Mouse (Mus musculus): ENCODE data around the gene Celsr2. TPM values are rescaled to one million over a fixed set of nuclear protein-coding genes. Genes with fewer than 3 reads are reported as not detected.
A peak's percentile ranks its signal among the peaks of the same experiment; 100 is the strongest.

Celsr2 gene
- total and polyA plus RNA-seq, 3 experiments = 5.2 to 7.2 (median 6.4) TPM

- WGBS = 88% methylated on average over 15 of the region's 15 CpGs
- no peak overlapping the region for H3K4me3 ChIP-seq
- intact Hi-C loops (cut with DNase I) = loop anchor here (5.0 kb wide), 1 partner anchor 370 kb away; no protein-coding TSS in a partner anchor
- no peaks in the 10 kb centered on the region for H3K4me1 ChIP-seq (ENCODE audit: control insufficient read depth, insufficient read depth, low read length)
- TF ChIP-seq EP300 (IDR thresholded peaks at IDR 0.05; ENCODE audit: insufficient read depth, low read depth, low read length) (no peak), CTCF (IDR thresholded peaks at IDR 0.05) (no peak)
- no peaks in the 10 kb centered on the region for H3K27me3 ChIP-seq (ENCODE audit: control insufficient read depth, insufficient read depth, low read length)
- H3K9ac ChIP-seq (ENCODE audit: low read depth, low read length) = no peak overlapping the region
- no peak overlapping the region for H3K27ac ChIP-seq
- H3K79me2 ChIP-seq (replicated peaks; ENCODE audit: control insufficient read depth, insufficient read depth, low read length) = no peaks in the 10 kb centered on the region
- DNase-seq = no peak
- H3K36me3 ChIP-seq (ENCODE audit: control insufficient read depth, insufficient read depth, low read length) = no peaks in the 10 kb centered on the region
These were observed 12.8 kb downstream of the Celsr2 start for GRCm38 (mm10) chr3:108402528-108402920.

DNA sequence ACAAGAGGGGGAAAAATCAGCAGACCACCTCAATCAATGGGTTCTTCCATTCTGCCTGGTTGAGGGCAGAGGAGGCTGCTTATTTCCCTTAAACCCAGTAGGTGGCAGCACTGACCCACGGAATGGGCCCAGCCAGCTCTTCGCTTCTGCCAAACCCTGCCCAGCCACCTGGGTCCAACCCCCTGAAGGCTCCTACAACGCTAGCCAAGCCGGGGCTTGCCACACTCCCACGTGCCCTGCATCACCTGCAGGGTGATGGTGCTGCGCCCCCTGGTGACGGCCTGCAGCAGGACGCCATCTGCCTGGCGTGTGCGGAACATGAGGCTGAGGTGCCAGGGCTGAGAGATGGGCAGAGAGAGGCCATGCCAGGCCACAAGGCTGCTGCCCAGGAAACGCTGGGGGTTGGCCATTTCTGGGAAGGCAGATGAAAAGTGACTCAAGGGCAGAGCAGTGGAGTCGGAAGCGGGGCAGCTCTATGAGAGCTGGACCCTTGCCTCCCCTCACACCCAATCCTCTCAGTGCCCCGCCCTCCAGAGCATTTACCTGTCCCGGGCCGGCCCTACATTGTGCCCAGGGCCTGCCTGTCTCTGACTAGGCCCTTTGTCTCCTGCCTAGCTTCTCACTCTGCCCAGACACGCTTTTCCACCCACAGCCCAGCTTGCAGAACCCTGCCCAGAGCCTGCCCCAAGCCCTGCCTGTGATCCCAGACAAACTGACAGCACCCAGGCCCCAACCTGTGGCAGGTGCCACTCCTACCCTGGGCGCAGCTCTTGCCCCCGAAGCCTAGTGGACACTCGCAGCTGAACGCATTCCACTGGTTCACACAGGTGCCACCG is 13.4 kb downstream of the Celsr2 start:
- Histone ChIP-seq H3K4me3 (no peak overlapping the region), H3K36me3 (ENCODE audit: control insufficient read depth, insufficient read depth, low read length) (no peaks in the 10 kb centered on the region), H3K9ac (ENCODE audit: low read depth, low read length) (no peak overlapping the region), H3K79me2 (replicated peaks; ENCODE audit: control insufficient read depth, insufficient read depth, low read length) (no peaks in the 10 kb centered on the region), H3K27ac (no peak overlapping the region), H3K27me3 (ENCODE audit: control insufficient read depth, insufficient read depth, low read length) (no peaks in the 10 kb centered on the region), H3K4me1 (ENCODE audit: control insufficient read depth, insufficient read depth, low read length) (no peaks in the 10 kb centered on the region)
- intact Hi-C loops (cut with DNase I) = loop anchor here (2.0 to 5.0 kb wide), 2 partner anchors 161 to 370 kb away; partner anchors contain the start of gene Tmem167b
- no peak for TF ChIP-seq POLR2A (IDR thresholded peaks at IDR 0.05; ENCODE audit: insufficient read depth, low read depth, low read length)
- TF ChIP-seq CTCF (IDR thresholded peaks at IDR 0.05) = peak; percentile 91
- peak; percentile 79; the same call in 1 of the 2 replicates for TF ChIP-seq EP300 (IDR thresholded peaks at IDR 0.05; ENCODE audit: insufficient read depth, low read depth, low read length)
- DNase-seq = peak; percentile 83 to 88
- WGBS = 37% methylated on average over 22 of the region's 22 CpGs

- H3K36me3 ChIP-seq (ENCODE audit: control insufficient read depth, insufficient read depth, low read length) = no peaks in the 10 kb centered on the region
- no peaks in the 10 kb centered on the region for H3K27me3 ChIP-seq (ENCODE audit: control insufficient read depth, insufficient read depth, low read length)
- H3K79me2 ChIP-seq (replicated peaks; ENCODE audit: control insufficient read depth, insufficient read depth, low read length) = no peaks in the 10 kb centered on the region
- intact Hi-C loops (cut with DNase I) = loop anchor here (2.0 to 5.0 kb wide), 2 partner anchors 162 to 372 kb away; partner anchors contain the start of gene Tmem167b
- DNase-seq = no peak
- 79% methylated on average over 5 of the region's 5 CpGs for WGBS
- no peaks in the 10 kb centered on the region for H3K4me1 ChIP-seq (ENCODE audit: control insufficient read depth, insufficient read depth, low read length)
- no peak overlapping the region for H3K4me3 ChIP-seq
- H3K9ac ChIP-seq (ENCODE audit: low read depth, low read length) = no peak overlapping the region
- no peak for TF ChIP-seq POLR2A (IDR thresholded peaks at IDR 0.05; ENCODE audit: insufficient read depth, low read depth, low read length)
- TF ChIP-seq EP300 (IDR thresholded peaks at IDR 0.05; ENCODE audit: insufficient read depth, low read depth, low read length) = no peak
- TF ChIP-seq CTCF (IDR thresholded peaks at IDR 0.05) = no peak
- no peak overlapping the region for H3K27ac ChIP-seq
These were observed 14.9 kb downstream of the Celsr2 start for GRCm38 (mm10) chr3:108400442-108400841.

GRCm38 (mm10) chr3:108398281-108398680 is 17.1 kb downstream of the Celsr2 start:
- intact Hi-C loops (cut with DNase I) = no loop called here
- 90% methylated on average over 9 of the region's 9 CpGs for WGBS
- no peaks in the 10 kb centered on the region for H3K36me3 ChIP-seq (ENCODE audit: control insufficient read depth, insufficient read depth, low read length)
- H3K4me1 ChIP-seq (ENCODE audit: control insufficient read depth, insufficient read depth, low read length) = no peaks in the 10 kb centered on the region
- no peaks in the 10 kb centered on the region for H3K79me2 ChIP-seq (replicated peaks; ENCODE audit: control insufficient read depth, insufficient read depth, low read length)
- no peaks in the 10 kb centered on the region for H3K27me3 ChIP-seq (ENCODE audit: control insufficient read depth, insufficient read depth, low read length)
- no peak overlapping the region for H3K9ac ChIP-seq (ENCODE audit: low read depth, low read length)
- no peak overlapping the region for H3K27ac ChIP-seq
- DNase-seq = no peak
- no peak overlapping the region for H3K4me3 ChIP-seq
- TF ChIP-seq POLR2A (IDR thresholded peaks at IDR 0.05; ENCODE audit: insufficient read depth, low read depth, low read length) (no peak), CTCF (IDR thresholded peaks at IDR 0.05) (no peak), EP300 (IDR thresholded peaks at IDR 0.05; ENCODE audit: insufficient read depth, low read depth, low read length) (no peak)

GRCm38 (mm10) chr3:108392793-108393192 is 22.6 kb downstream of the Celsr2 start:
- no peak for DNase-seq
- Histone ChIP-seq H3K4me3 (no peak overlapping the region), H3K27me3 (ENCODE audit: control insufficient read depth, insufficient read depth, low read length) (no peaks in the 10 kb centered on the region), H3K79me2 (replicated peaks; ENCODE audit: control insufficient read depth, insufficient read depth, low read length) (no peaks in the 10 kb centered on the region), H3K36me3 (ENCODE audit: control insufficient read depth, insufficient read depth, low read length) (no peaks in the 10 kb centered on the region), H3K27ac (no peak overlapping the region), H3K9ac (ENCODE audit: low read depth, low read length) (no peak overlapping the region), H3K4me1 (ENCODE audit: control insufficient read depth, insufficient read depth, low read length) (peaks cover 2% of the 10 kb centered on the region; the same call in 1 of the 2 replicates)
- 61% methylated on average over 15 of the region's 15 CpGs for WGBS
- intact Hi-C loops (cut with DNase I) = no loop called here
- TF ChIP-seq CTCF (IDR thresholded peaks at IDR 0.05) (no peak), EP300 (IDR thresholded peaks at IDR 0.05; ENCODE audit: insufficient read depth, low read depth, low read length) (no peak), POLR2A (IDR thresholded peaks at IDR 0.05; ENCODE audit: insufficient read depth, low read depth, low read length) (no peak)

- Histone ChIP-seq H3K9ac (ENCODE audit: low read depth, low read length) (no peak overlapping the region), H3K27me3 (ENCODE audit: control insufficient read depth, insufficient read depth, low read length) (no peaks in the 10 kb centered on the region), H3K27ac (no peak overlapping the region), H3K4me3 (no peak overlapping the region), H3K36me3 (ENCODE audit: control insufficient read depth, insufficient read depth, low read length) (no peaks in the 10 kb centered on the region), H3K79me2 (replicated peaks; ENCODE audit: control insufficient read depth, insufficient read depth, low read length) (no peaks in the 10 kb centered on the region), H3K4me1 (ENCODE audit: control insufficient read depth, insufficient read depth, low read length) (peaks cover 2% of the 10 kb centered on the region; the same call in 1 of the 2 replicates)
- intact Hi-C loops (cut with DNase I) = no loop called here
- no peak for TF ChIP-seq POLR2A (IDR thresholded peaks at IDR 0.05; ENCODE audit: insufficient read depth, low read depth, low read length)
- TF ChIP-seq EP300 (IDR thresholded peaks at IDR 0.05; ENCODE audit: insufficient read depth, low read depth, low read length) = no peak
- TF ChIP-seq CTCF (IDR thresholded peaks at IDR 0.05) = no peak
- 41% methylated on average over 10 of the region's 10 CpGs for WGBS
- DNase-seq = no peak
These were observed 23.1 kb downstream of the Celsr2 start for GRCm38 (mm10) chr3:108392299-108392698.
